8 mouse cellular contexts compared by ENCODE assay signal in genomic region chr12:98746746-98747379, GRCm38 (mm10). TPM values are rescaled to one million over a fixed set of nuclear protein-coding genes. Genes with fewer than 3 reads are reported as not detected.
DNase-seq lines count a peak whose midpoint lies in the region; ATAC-seq lines count a peak whose summit lies in the region.

Zc3h14 (plus strand) TSS chr12:98746964.

- ATAC-seq in inflammation-experienced regulatory T-cells, adult 6 months, result peak; percentile 80
- ATAC-seq in megakaryocyte-erythroid progenitor cell, adult 5-6 weeks (replicated peaks; ENCODE audit: low FRiP score, low TSS enrichment, poor library complexity, severe bottlenecking), result peak; percentile 87

- DNase-seq in adipocyte (ENCODE audit: low spot score), result peak; percentile 91
- DNase-seq in embryo, embryonic 10 days (ENCODE audit: low spot score), result peak; percentile 93
- DNase-seq in gastrocnemius, postnatal 14 days, result peak; percentile 94
- peak; percentile 88 to 96 for DNase-seq in left cerebral cortex, postnatal 10 days (ENCODE audit: extremely low spot score in 1 of 2, low spot score in 2 of 2)
- peak; percentile 92 for DNase-seq in right cerebral cortex, postnatal 25 days
- peak; percentile 87 to 93 for DNase-seq in urinary bladder, postnatal 4 days (ENCODE audit: low spot score in 2 of 2)

- intact Hi-C loops in gastrocnemius, postnatal 14 days (cut with DNase I; ENCODE audit: low total_unique reads), result no loop called here
- intact Hi-C loops in left cerebral cortex, postnatal 10 days (cut with DNase I), result loop anchor here (5.0 kb wide), 1 partner anchor 70 kb away; no protein-coding TSS in a partner anchor

RNA-seq across cellular contexts. Expression of gene Zc3h14, which starts in this region (rescaled TPM):
- 10 to 100 TPM; 39.7 to 41.8 TPM for total RNA-seq in gastrocnemius, postnatal 14 days (2021)
- 10 to 100 TPM; 36.1 to 39.8 (median 37.1) TPM for polyA plus RNA-seq in inflammation-experienced regulatory T-cells, adult 6 months (2017; shearing (Covaris generic))
- 100 to 1,000 TPM; 103 to 106 TPM for total RNA-seq in left cerebral cortex, postnatal 10 days (2021)
- total RNA-seq in megakaryocyte-erythroid progenitor cell, adult 5-6 weeks (2014; fragmentation: Nextera tagmentation), result 186 and 193 TPM in 2 replicates
- 106 and 111 TPM in 2 replicates for total RNA-seq in megakaryocyte-erythroid progenitor cell, adult 5-6 weeks (2017)

Comparison
In these comparisons a context has a peak if more than half of its experiments do, and no peak if none do; other contexts are left out.
1. Peak in every context shown above with its lines: DNase-seq and ATAC-seq.